Mouse (Mus musculus) cerebellum, adult 11 months (tissue): ENCODE data around the gene Cux2.

Experiments used
- DNase-seq: peaks from one replicate; pipeline ENCODE4 v3.0.0; 2022

Gene Cux2

GRCm38 (mm10) chr5:121909226-121909985, 140.5 kb downstream of the Cux2 start:
- no peak for DNase-seq

DNA sequence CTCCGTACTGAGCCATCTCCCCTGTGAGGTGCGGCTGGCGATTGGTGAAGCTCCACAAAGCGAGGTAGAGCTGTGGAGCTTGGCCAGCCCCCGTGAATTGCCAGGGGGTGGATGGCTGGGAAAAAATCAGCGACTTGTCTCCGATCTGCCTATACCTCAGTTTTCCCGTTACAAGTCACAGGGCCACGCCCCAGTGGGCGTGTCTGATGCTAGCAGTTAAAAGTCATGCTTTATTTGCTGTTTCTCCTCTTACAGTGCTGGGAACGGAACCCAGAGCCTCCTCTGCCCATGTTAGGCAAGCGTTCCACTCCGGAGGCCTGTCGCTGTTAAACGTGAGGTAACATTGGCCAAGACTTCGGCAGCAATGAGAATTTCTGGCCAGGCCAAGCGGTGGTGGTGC, 144.2 kb downstream of the Cux2 start:
- no peak for DNase-seq

DNA sequence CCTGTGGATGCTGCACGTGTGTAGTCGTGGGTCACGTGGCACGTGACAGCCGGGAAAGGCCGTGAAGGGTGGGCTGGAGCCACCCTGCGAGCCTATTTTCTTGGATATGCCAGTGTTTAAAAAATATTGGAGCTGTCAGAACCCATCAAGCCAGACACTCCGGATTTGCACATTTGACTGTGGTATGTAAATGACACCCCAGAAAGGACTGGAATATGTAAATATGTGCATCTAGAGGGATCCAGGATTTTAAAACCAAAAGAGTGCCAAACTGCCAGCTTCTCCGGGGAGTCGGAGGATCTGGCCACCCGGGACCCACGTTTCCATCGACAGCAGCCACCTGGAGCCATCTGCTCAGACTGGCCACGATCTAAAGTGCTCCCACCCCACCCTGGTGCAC, 145.1 kb downstream of the Cux2 start:
- DNase-seq: no peak

DNA sequence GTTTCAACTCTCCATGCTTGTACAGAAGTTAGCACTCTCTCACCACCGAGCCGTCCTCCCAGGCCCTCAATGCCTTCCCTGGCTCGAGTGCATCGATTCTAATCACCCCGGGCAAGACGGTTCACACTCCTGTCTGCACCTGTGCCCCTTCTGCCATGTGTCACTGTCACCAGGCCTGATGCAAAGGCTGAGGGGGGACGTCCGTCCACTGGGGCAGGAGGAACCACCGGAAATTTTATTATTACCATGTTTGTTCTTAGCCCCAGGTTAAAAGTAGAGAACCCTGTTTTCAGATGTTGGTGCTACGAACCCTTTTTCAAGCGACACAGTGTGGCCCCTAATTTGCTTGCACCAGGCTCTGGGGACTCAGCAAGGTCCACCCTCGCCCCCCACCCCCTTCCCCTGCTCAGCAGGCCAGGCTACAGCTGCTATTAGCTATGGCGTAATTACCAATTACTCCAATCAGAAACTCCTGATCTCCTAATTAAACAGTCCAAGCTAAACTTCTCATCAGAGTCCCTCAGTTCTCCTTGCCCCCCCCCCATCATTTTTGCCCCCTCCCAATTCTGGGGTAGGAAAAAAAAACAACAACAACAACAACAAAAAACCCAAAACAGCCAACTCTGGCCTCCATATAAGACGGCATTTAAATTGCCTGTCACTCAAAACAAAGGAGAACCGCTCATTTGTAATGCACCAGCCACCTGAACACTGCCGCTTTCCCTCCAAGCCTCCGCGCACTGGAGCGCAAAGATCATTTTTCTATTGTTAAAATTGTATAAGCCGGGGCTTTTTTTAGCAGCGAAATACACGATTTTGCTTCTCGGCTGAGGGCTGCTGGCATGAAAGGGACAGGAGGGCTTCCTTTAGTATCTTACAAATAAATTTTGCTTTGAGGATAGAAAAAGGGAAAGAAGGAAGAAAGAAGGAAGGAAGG, 146.8 kb downstream of the Cux2 start:
- no peak for DNase-seq

- DNase-seq: no peak
These were observed 154.7 kb downstream of the Cux2 start for GRCm38 (mm10) chr5:121895117-121895756.

GRCm38 (mm10) chr5:121894647-121895046, 155.3 kb downstream of the Cux2 start:
- DNase-seq: no peak

- DNase-seq: no peak
These were observed 156.3 kb downstream of the Cux2 start for GRCm38 (mm10) chr5:121893581-121893980.

DNA sequence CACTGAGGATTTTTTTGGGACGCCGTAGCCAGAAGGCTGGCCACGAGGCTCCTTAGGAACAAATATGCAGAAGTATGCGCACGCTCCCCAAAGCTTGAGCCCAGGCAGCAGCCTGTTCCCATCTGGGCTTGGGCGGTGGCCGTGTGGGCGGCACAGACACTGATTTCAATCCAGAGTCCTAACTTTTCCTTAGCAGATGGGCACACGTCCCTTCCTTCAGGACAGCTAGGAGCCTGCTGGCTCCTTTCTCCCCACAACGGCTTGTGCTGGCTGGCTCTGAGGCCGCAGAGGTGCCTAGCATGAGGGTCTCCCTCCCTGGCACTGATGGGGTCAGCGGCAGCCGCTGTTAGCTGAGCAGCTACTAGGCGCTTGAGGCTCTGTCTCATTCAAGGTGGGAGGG, 157.6 kb downstream of the Cux2 start:
- no peak for DNase-seq

DNA sequence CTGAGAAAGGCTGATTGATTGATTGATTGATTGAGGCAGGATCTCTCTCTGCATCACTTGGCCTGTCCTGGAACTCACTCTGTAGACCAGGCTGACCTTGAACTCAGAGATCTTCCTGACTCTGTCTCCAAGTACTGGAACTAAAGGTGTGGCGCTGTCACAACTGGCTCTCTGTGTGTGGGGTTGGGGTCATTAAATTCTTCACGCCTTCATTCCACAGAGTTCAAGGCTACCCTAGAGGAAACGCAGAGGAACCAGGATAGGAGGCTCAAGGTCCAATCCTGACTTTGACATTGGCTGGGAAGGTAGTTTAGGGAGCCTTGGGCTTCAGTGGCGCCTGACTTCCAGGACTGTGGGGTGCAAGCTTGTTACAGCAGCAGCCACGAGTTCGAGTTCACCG, 159.0 kb downstream of the Cux2 start:
- DNase-seq: no peak

DNA sequence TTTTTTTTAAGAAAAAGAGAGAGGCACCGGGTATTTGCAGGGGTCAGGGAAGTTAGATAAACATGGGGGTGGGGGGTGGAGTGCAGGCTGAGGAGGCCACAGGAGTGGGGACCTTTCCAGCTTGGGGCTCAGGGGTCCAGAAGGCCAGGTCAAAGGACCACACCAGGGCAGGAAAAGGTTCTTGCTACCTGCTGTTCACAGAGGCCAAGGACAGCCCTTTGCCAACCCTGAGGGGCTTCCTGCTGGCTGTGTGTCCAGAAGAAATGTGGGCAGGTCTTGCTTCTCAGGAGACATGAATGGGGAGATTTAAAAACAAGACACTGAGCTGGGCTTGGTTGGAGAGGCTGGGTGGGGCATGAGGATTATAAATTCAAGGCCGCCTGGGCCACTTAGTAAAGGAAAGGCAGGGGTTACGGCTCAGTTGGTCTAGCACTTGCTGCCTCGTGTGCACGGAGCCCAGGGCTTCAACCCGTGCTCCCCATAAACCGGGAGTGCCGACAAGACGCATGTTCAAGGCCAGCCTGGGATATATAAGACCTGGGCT, 160.0 kb downstream of the Cux2 start:
- no peak for DNase-seq

- DNase-seq: no peak
These were observed 160.5 kb downstream of the Cux2 start for GRCm38 (mm10) chr5:121889375-121889774.

- no peak for DNase-seq
These were observed 166.5 kb downstream of the Cux2 start for GRCm38 (mm10) chr5:121883356-121883755.

GRCm38 (mm10) chr5:121879211-121879610, 170.7 kb downstream of the Cux2 start:
- DNase-seq: no peak

DNA sequence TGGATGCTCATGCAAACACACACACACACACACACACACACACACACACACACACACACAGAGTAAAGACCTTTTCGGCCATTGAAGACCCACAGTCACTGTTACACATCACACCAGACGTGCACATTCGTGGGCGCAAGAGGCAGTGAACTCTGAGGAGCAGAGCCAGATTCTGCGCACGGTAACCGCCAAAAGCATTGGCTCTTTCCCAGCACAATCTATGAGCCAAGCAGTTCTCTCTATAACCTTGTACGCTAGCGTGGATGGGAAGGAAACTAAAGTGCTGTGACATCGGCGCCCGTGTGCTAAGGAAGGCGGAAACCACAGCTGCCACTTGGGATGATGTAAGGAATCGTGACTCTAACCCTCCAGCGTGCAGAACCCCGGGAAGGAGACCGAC, 171.2 kb downstream of the Cux2 start:
- no peak for DNase-seq

- DNase-seq: no peak
These were observed 173.0 kb downstream of the Cux2 start for GRCm38 (mm10) chr5:121876901-121877300.

DNA sequence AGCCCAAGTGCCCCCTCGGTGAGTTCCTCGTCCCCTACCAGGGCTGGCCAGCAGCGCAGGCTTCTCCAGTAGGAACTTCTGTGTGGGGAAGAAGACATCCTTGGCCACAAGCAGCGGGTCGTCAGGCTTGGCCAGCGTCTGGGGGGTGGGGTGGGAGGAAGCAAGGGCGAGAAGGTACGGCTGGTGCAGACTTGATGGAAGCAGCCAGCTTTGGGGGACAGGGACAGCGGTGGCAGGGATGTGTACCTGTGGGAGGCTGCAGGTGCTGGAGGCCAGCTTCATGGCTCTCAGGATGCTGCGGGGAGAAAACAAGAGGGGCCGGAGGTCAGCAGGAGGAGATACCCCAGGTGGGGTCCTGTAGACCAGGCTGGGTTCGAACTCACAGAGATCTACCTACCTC, 174.9 kb downstream of the Cux2 start:
- DNase-seq: no peak

GRCm38 (mm10) chr5:121872158-121872557, 177.7 kb downstream of the Cux2 start:
- DNase-seq: peak; percentile 69

GRCm38 (mm10) chr5:121871515-121872030, 178.3 kb downstream of the Cux2 start:
- DNase-seq: no peak

- DNase-seq: no peak
These were observed 179.1 kb downstream of the Cux2 start for GRCm38 (mm10) chr5:121870832-121871231.

GRCm38 (mm10) chr5:121867963-121868362, 181.9 kb downstream of the Cux2 start:
- DNase-seq: no peak

- DNase-seq: no peak
These were observed 185.6 kb downstream of the Cux2 start for GRCm38 (mm10) chr5:121864330-121864729.

DNA sequence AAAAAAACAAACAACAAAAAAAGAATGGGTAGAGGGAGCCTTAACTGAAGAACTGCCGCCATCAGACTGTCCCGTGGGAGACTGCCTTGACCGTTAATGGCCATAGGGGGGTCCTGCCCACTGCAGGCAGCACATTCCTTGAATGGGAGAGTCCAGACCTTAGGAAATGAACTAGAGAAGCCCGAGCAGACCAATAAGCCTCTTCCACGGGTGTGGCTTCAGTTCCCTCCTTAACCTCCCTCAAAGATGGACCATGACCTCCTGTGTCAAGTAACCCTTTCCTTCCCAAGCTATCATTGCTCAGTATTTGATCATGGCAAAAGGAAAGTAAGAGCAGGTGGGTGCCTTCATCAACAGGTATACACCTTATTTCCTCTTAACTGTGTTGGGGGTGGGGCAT, 187.9 kb downstream of the Cux2 start:
- DNase-seq: no peak

GRCm38 (mm10) chr5:121858427-121858826, 191.5 kb downstream of the Cux2 start:
- DNase-seq: no peak
